Mouse (Mus musculus): ENCODE results near the gene Cdh24. TPM values are rescaled to one million over a fixed set of nuclear protein-coding genes. Genes with fewer than 3 reads are reported as not detected.

The Cdh24 gene
- polyA plus RNA-seq, 1 experiment from 2014 or later = 10.5 TPM

GRCm38 (mm10) chr14:54646455-54646854 is 5.3 kb upstream of the Cdh24 start:
- WGBS = 94% methylated on average over 17 of the region's 17 CpGs
- H3K4me2 ChIP-seq (replicated peaks) = no peak overlapping the region
- H3K27me3 ChIP-seq (ENCODE audit: control insufficient read depth, insufficient read depth, low read length) = no peaks in the 10 kb centered on the region
- H3K36me3 ChIP-seq (replicated peaks; ENCODE audit: control insufficient read depth, insufficient read depth) = peaks cover 90% of the 10 kb centered on the region
- no peak overlapping the region for H3K27ac ChIP-seq
- H3K9me3 ChIP-seq (ENCODE audit: control insufficient read depth, low read length) = no peaks in the 10 kb centered on the region
- H3K9ac ChIP-seq = no peak overlapping the region
- peaks cover 12% of the 10 kb centered on the region; the same call in 1 of the 2 replicates for H3K4me1 ChIP-seq (replicated peaks; ENCODE audit: control insufficient read depth, insufficient read depth, low read length)
- H3K4me3 ChIP-seq (replicated peaks; ENCODE audit: low read length) = no peak overlapping the region
- no peak for ATAC-seq (ENCODE audit: low FRiP score)
- no peak for DNase-seq (ENCODE audit: low spot score)

- peaks cover 72% of the 10 kb centered on the region for H3K36me3 ChIP-seq (replicated peaks; ENCODE audit: control insufficient read depth, insufficient read depth)
- 93% methylated on average over 9 of the region's 9 CpGs for WGBS
- no peaks in the 10 kb centered on the region for H3K9me3 ChIP-seq (ENCODE audit: control insufficient read depth, low read length)
- DNase-seq (ENCODE audit: low spot score) (no peak), ATAC-seq (ENCODE audit: low FRiP score) (no peak)
- H3K4me1 ChIP-seq (replicated peaks; ENCODE audit: control insufficient read depth, insufficient read depth, low read length) = peaks cover 9% of the 10 kb centered on the region
- no peak overlapping the region for H3K4me3 ChIP-seq (replicated peaks; ENCODE audit: low read length)
- H3K27ac ChIP-seq = no peak overlapping the region
- H3K9ac ChIP-seq = no peak overlapping the region
- H3K4me2 ChIP-seq (replicated peaks) = no peak overlapping the region
- no peaks in the 10 kb centered on the region for H3K27me3 ChIP-seq (ENCODE audit: control insufficient read depth, insufficient read depth, low read length)
These were observed 3.1 kb upstream of the Cdh24 start for GRCm38 (mm10) chr14:54644294-54644693.

GRCm38 (mm10) chr14:54643011-54643410 is 1.8 kb upstream of the Cdh24 start:
- DNase-seq (ENCODE audit: low spot score) (no peak), ATAC-seq (ENCODE audit: low FRiP score) (no peak)
- H3K4me3 ChIP-seq (replicated peaks; ENCODE audit: low read length) = no peak overlapping the region
- peaks cover 12% of the 10 kb centered on the region for H3K4me1 ChIP-seq (replicated peaks; ENCODE audit: control insufficient read depth, insufficient read depth, low read length)
- H3K36me3 ChIP-seq (replicated peaks; ENCODE audit: control insufficient read depth, insufficient read depth) = peaks cover 72% of the 10 kb centered on the region
- no peak overlapping the region for H3K4me2 ChIP-seq (replicated peaks)
- no peaks in the 10 kb centered on the region for H3K27me3 ChIP-seq (ENCODE audit: control insufficient read depth, insufficient read depth, low read length)
- no peak overlapping the region for H3K9ac ChIP-seq
- H3K27ac ChIP-seq = no peak overlapping the region
- whole genome bisulfite sequencing = 85% methylated on average over 2 of the region's 2 CpGs
- H3K9me3 ChIP-seq (ENCODE audit: control insufficient read depth, low read length) = no peaks in the 10 kb centered on the region

GRCm38 (mm10) chr14:54642224-54642944 is 1.2 kb upstream of the Cdh24 start:
- Histone ChIP-seq H3K36me3 (replicated peaks; ENCODE audit: control insufficient read depth, insufficient read depth) (peaks cover 72% of the 10 kb centered on the region), H3K4me3 (replicated peaks; ENCODE audit: low read length) (no peak overlapping the region)

GRCm38 (mm10) chr14:54640946-54641304 is 239 bp downstream of the Cdh24 start, which contains the start of gene Gm17606:
TSS of gene Gm17606 (plus strand) at chr14:54640952.
- H3K27me3 ChIP-seq (ENCODE audit: control insufficient read depth, insufficient read depth, low read length) = no peaks in the 10 kb centered on the region
- H3K9me3 ChIP-seq (ENCODE audit: control insufficient read depth, low read length) = no peaks in the 10 kb centered on the region
- no peak; the same call in 1 of the 2 replicates for ATAC-seq (ENCODE audit: low FRiP score)
- peak; percentile 28 for DNase-seq (ENCODE audit: low spot score)
- WGBS = under 1% methylated on average over 19 of the region's 28 CpGs
- peak within 1 kb of the TSS; percentile 97 for H3K9ac ChIP-seq
- H3K4me2 ChIP-seq (replicated peaks) = peak within 1 kb of the TSS; percentile 61
- peak within 1 kb of the TSS; percentile 81 for H3K4me3 ChIP-seq (replicated peaks; ENCODE audit: low read length)
- peaks cover 12% of the 10 kb centered on the region for H3K4me1 ChIP-seq (replicated peaks; ENCODE audit: control insufficient read depth, insufficient read depth, low read length)
- peaks cover 72% of the 10 kb centered on the region for H3K36me3 ChIP-seq (replicated peaks; ENCODE audit: control insufficient read depth, insufficient read depth)
- H3K27ac ChIP-seq = peak within 1 kb of the TSS; percentile 74

More at GRCm38 (mm10) chr14:54642224-54642944, 1.2 kb upstream of the Cdh24 start:
- H3K27ac ChIP-seq = no peak overlapping the region
- no peak overlapping the region for H3K9ac ChIP-seq
- 79% methylated on average over 25 of the region's 25 CpGs for WGBS
- no peaks in the 10 kb centered on the region for H3K27me3 ChIP-seq (ENCODE audit: control insufficient read depth, insufficient read depth, low read length)
- no peak overlapping the region for H3K4me2 ChIP-seq (replicated peaks)
- ATAC-seq (ENCODE audit: low FRiP score) (no peak), DNase-seq (ENCODE audit: low spot score) (no peak)
- H3K9me3 ChIP-seq (ENCODE audit: control insufficient read depth, low read length) = no peaks in the 10 kb centered on the region
- peaks cover 12% of the 10 kb centered on the region for H3K4me1 ChIP-seq (replicated peaks; ENCODE audit: control insufficient read depth, insufficient read depth, low read length)

- Histone ChIP-seq H3K9me3 (ENCODE audit: control insufficient read depth, low read length) (no peaks in the 10 kb centered on the region), H3K9ac (peak overlapping the region; percentile 97), H3K27ac (no peak overlapping the region), H3K4me3 (replicated peaks; ENCODE audit: low read length) (peak overlapping the region; percentile 81), H3K4me1 (replicated peaks; ENCODE audit: control insufficient read depth, insufficient read depth, low read length) (peaks cover 12% of the 10 kb centered on the region), H3K4me2 (replicated peaks) (peak overlapping the region; percentile 61), H3K27me3 (ENCODE audit: control insufficient read depth, insufficient read depth, low read length) (no peaks in the 10 kb centered on the region), H3K36me3 (replicated peaks; ENCODE audit: control insufficient read depth, insufficient read depth) (peaks cover 69% of the 10 kb centered on the region)
- DNase-seq (ENCODE audit: low spot score) (no peak), ATAC-seq (ENCODE audit: low FRiP score) (no peak)
- 18% methylated on average over 4 of the region's 4 CpGs for WGBS
These were observed 1.0 kb downstream of the Cdh24 start for GRCm38 (mm10) chr14:54640121-54640520.

GRCm38 (mm10) chr14:54638210-54638609 is 3.0 kb downstream of the Cdh24 start:
- 76% methylated on average over 5 of the region's 5 CpGs for WGBS
- peaks cover 67% of the 10 kb centered on the region for H3K36me3 ChIP-seq (replicated peaks; ENCODE audit: control insufficient read depth, insufficient read depth)
- H3K27me3 ChIP-seq (ENCODE audit: control insufficient read depth, insufficient read depth, low read length) = no peaks in the 10 kb centered on the region
- H3K9me3 ChIP-seq (ENCODE audit: control insufficient read depth, low read length) = no peaks in the 10 kb centered on the region
- H3K9ac ChIP-seq = no peak overlapping the region
- H3K4me3 ChIP-seq (replicated peaks; ENCODE audit: low read length) = no peak overlapping the region
- no peak overlapping the region for H3K4me2 ChIP-seq (replicated peaks)
- H3K27ac ChIP-seq = no peak overlapping the region
- no peak for DNase-seq (ENCODE audit: low spot score)
- no peak for ATAC-seq (ENCODE audit: low FRiP score)
- H3K4me1 ChIP-seq (replicated peaks; ENCODE audit: control insufficient read depth, insufficient read depth, low read length) = peaks cover 12% of the 10 kb centered on the region

- DNase-seq (ENCODE audit: low spot score) (peak; percentile 49), ATAC-seq (ENCODE audit: low FRiP score) (no peak)
- Histone ChIP-seq H3K4me3 (replicated peaks; ENCODE audit: low read length) (no peak overlapping the region), H3K27me3 (ENCODE audit: control insufficient read depth, insufficient read depth, low read length) (no peaks in the 10 kb centered on the region), H3K4me1 (replicated peaks; ENCODE audit: control insufficient read depth, insufficient read depth, low read length) (peaks cover 12% of the 10 kb centered on the region), H3K9ac (no peak overlapping the region), H3K36me3 (replicated peaks; ENCODE audit: control insufficient read depth, insufficient read depth) (peaks cover 68% of the 10 kb centered on the region), H3K9me3 (ENCODE audit: control insufficient read depth, low read length) (no peaks in the 10 kb centered on the region), H3K4me2 (replicated peaks) (no peak overlapping the region), H3K27ac (no peak overlapping the region)
- WGBS = 49% methylated on average over 8 of the region's 8 CpGs
These were observed 4.2 kb downstream of the Cdh24 start for GRCm38 (mm10) chr14:54636954-54637353.

- Histone ChIP-seq H3K4me3 (replicated peaks; ENCODE audit: low read length) (no peak overlapping the region), H3K36me3 (replicated peaks; ENCODE audit: control insufficient read depth, insufficient read depth) (peaks cover 90% of the 10 kb centered on the region), H3K4me2 (replicated peaks) (no peak overlapping the region), H3K27me3 (ENCODE audit: control insufficient read depth, insufficient read depth, low read length) (no peaks in the 10 kb centered on the region), H3K4me1 (replicated peaks; ENCODE audit: control insufficient read depth, insufficient read depth, low read length) (peaks cover 1% of the 10 kb centered on the region; the same call in 1 of the 2 replicates), H3K27ac (no peak overlapping the region), H3K9me3 (ENCODE audit: control insufficient read depth, low read length) (no peaks in the 10 kb centered on the region), H3K9ac (no peak overlapping the region)
- no peak for ATAC-seq (ENCODE audit: low FRiP score)
- DNase-seq (ENCODE audit: low spot score) = no peak
- 79% methylated on average over 4 of the region's 4 CpGs for WGBS
These were observed 7.0 kb downstream of the Cdh24 start for GRCm38 (mm10) chr14:54634182-54634581.

All from hindbrain, embryonic 14.5 days (tissue).